Mouse (Mus musculus): Measurements from ENCODE around the gene Cpn2.

DNA sequence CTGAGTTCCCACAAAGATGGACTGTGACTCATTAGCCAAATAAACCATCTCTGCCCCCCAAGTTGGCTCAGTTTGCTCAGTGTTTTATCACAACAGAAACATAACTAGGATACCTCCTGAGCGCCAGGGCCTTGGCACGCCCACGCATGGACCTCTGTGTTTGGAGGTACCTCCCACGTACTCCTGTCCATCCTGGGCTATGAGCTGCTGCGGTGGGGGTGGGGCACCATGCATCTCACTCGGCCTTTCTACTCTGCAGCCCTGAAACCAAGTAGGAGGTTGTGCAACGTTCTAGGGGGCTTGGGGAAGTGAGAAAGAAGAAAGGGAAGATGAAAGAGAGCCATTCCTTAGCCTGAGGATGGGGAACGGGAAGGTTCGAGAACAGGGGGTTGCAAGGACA is 9.6 kb downstream of the Cpn2 start:
- TF ChIP-seq CTCF (IDR thresholded peaks at IDR 0.05; ENCODE audit: control insufficient read depth, insufficient read depth, insufficient read length) (no peak), MYOG (IDR thresholded peaks at IDR 0.05; ENCODE audit: control insufficient read depth, extremely low read depth, insufficient read length) (no peak), MYOD1 (IDR thresholded peaks at IDR 0.05; ENCODE audit: control insufficient read depth, insufficient read length, low read depth) (no peak), USF1 (IDR thresholded peaks at IDR 0.05; ENCODE audit: low read depth) (no peak), MAX (IDR thresholded peaks at IDR 0.05) (no peak), FOSL1 (IDR thresholded peaks at IDR 0.05; ENCODE audit: insufficient read depth, low read length, poor library complexity, severe bottlenecking) (no peak), CEBPB (IDR thresholded peaks at IDR 0.05; ENCODE audit: low read depth) (no peak)
